ENCODE assay signal across 23 mouse cellular contexts in genomic region chr2:132517194-132517836, GRCm38 (mm10).
DNase-seq lines count a peak whose midpoint lies in the region; ATAC-seq lines count a peak whose summit lies in the region.
"Had no signal": no experiment of that assay in that cellular context is flagged by ENCODE, and none has a peak within 500 bp of the region (broad histone marks: within the 10 kb centered on the region; RNA-seq: fewer than 3 reads in every experiment).

No protein-coding gene starts in this region.

- peak; percentile 12 to 19 for DNase-seq in adrenal gland, postnatal 36 days
- no peak for DNase-seq in adrenal gland, adult 18-20 months (ENCODE audit: low spot score in 2 of 2)
- DNase-seq in cerebellum, adult 9-11 months, result peak; percentile 27
- no peak for DNase-seq in cerebellum, adult 11 months
- DNase-seq in midbrain, embryonic 11.5 days (ENCODE audit: low spot score, missing footprints), result peak; percentile 62
- DNase-seq in midbrain, embryonic 14.5 days, result no peak
- DNase-seq: adrenal gland, adult 2 months; cerebellum, adult 8-10 months; embryo, embryonic 11 days; gastrocnemius, postnatal 25 days; heart, adult 2 months; kidney, adult 18-20 months; kidney, adult 9 months had no signal

- no peak overlapping the region for H3K4me3 ChIP-seq in midbrain, embryonic 11.5 days (ENCODE audit: low read depth, low read length)
- no peak overlapping the region for H3K4me3 ChIP-seq in midbrain, embryonic 14.5 days (replicated peaks; ENCODE audit: low read depth, low read length)
- H3K4me3 ChIP-seq: embryonic facial prominence, embryonic 10.5 days; embryonic facial prominence, embryonic 13.5 days; erythroblast, embryonic 14.5 days; forebrain, embryonic 12.5 days; forebrain, embryonic 15.5 days; heart, adult 2 months had no signal

- no peaks in the 10 kb centered on the region for H3K36me3 ChIP-seq in midbrain, embryonic 11.5 days (ENCODE audit: control insufficient read depth, insufficient read depth, low read length)
- H3K36me3 ChIP-seq in midbrain, embryonic 14.5 days (ENCODE audit: control insufficient read depth, insufficient read depth, low read length), result no peaks in the 10 kb centered on the region
- H3K36me3 ChIP-seq: embryonic facial prominence, embryonic 10.5 days; embryonic facial prominence, embryonic 13.5 days; forebrain, embryonic 12.5 days; forebrain, embryonic 15.5 days had no signal

- H3K4me1 ChIP-seq in midbrain, embryonic 11.5 days (ENCODE audit: control insufficient read depth, insufficient read depth, low read length), result no peaks in the 10 kb centered on the region
- H3K4me1 ChIP-seq in midbrain, embryonic 14.5 days (ENCODE audit: control insufficient read depth, insufficient read depth, low read length), result no peaks in the 10 kb centered on the region

- no peak overlapping the region for H3K9ac ChIP-seq in midbrain, embryonic 11.5 days (ENCODE audit: low read length)
- H3K9ac ChIP-seq in midbrain, embryonic 14.5 days (replicated peaks; ENCODE audit: low read length), result no peak overlapping the region
- H3K9ac ChIP-seq: embryonic facial prominence, embryonic 13.5 days; forebrain, embryonic 12.5 days; forebrain, embryonic 15.5 days; hindbrain, embryonic 14.5 days had no signal

- no peak overlapping the region for H3K4me2 ChIP-seq in midbrain, embryonic 11.5 days
- no peak overlapping the region for H3K4me2 ChIP-seq in midbrain, embryonic 14.5 days (ENCODE audit: low read length)
- H3K4me2 ChIP-seq: embryonic facial prominence, embryonic 13.5 days; forebrain, embryonic 12.5 days; forebrain, embryonic 15.5 days; heart, embryonic 11.5 days; hindbrain, embryonic 14.5 days had no signal

- WGBS in midbrain, embryonic 11.5 days, result 83% methylated on average over 6 of the region's 6 CpGs
- WGBS in midbrain, embryonic 14.5 days, result 75% methylated on average over 6 of the region's 6 CpGs

- H3K27me3 ChIP-seq in midbrain, embryonic 11.5 days (ENCODE audit: control insufficient read depth, insufficient read depth, low read length), result no peaks in the 10 kb centered on the region
- H3K27me3 ChIP-seq in midbrain, embryonic 14.5 days (ENCODE audit: control insufficient read depth, insufficient read depth, low read length), result no peaks in the 10 kb centered on the region
- H3K27me3 ChIP-seq: embryonic facial prominence, embryonic 13.5 days; forebrain, embryonic 12.5 days; forebrain, embryonic 15.5 days had no signal

- no peak for ATAC-seq in midbrain, embryonic 11.5 days (ENCODE audit: low FRiP score)
- ATAC-seq in midbrain, embryonic 14.5 days (ENCODE audit: low FRiP score, low TSS enrichment), result no peak
- ATAC-seq: activated CD4-positive, CD25-positive, alpha-beta regulatory T cell, adult 4 months; intestine, embryonic 16.5 days had no signal

- no peaks in the 10 kb centered on the region for H3K9me3 ChIP-seq in midbrain, embryonic 11.5 days (ENCODE audit: control insufficient read depth, low read length)
- no peaks in the 10 kb centered on the region for H3K9me3 ChIP-seq in midbrain, embryonic 14.5 days (ENCODE audit: control insufficient read depth, low read length)
- H3K9me3 ChIP-seq: embryonic facial prominence, embryonic 10.5 days; embryonic facial prominence, embryonic 13.5 days; forebrain, embryonic 12.5 days; forebrain, embryonic 15.5 days had no signal

- H3K27ac ChIP-seq in midbrain, embryonic 11.5 days (ENCODE audit: low read depth, low read length), result no peak overlapping the region
- no peak overlapping the region for H3K27ac ChIP-seq in midbrain, embryonic 14.5 days (replicated peaks; ENCODE audit: low read depth, low read length)
- H3K27ac ChIP-seq: embryonic facial prominence, embryonic 10.5 days; embryonic facial prominence, embryonic 13.5 days; forebrain, embryonic 12.5 days; forebrain, embryonic 15.5 days; heart, adult 2 months; hindbrain, embryonic 14.5 days; hindbrain, postnatal 0 days had no signal

Comparison
In these comparisons a context has a peak if more than half of its experiments do, and no peak if none do; other contexts are left out.
1. DNase-seq: peak in adrenal gland, postnatal 36 days (2 of 2), cerebellum, adult 9-11 months (single experiment) and midbrain, embryonic 11.5 days (single experiment); none in adrenal gland, adult 18-20 months (0 of 2), cerebellum, adult 11 months (single experiment) and midbrain, embryonic 14.5 days (single experiment).